Mouse (Mus musculus): ENCODE data around the gene 5730522E02Rik. TPM values are rescaled to one million over a fixed set of nuclear protein-coding genes. Genes with fewer than 3 reads are reported as not detected.

The 5730522E02Rik gene
- polyA plus RNA-seq, 1 experiment from 2014 or later, result 13.5 TPM

- no peak overlapping the region for H3K27ac ChIP-seq
- ATAC-seq (ENCODE audit: low FRiP score) (no peak), DNase-seq (ENCODE audit: low spot score) (no peak)
- no peaks in the 10 kb centered on the region for H3K9me3 ChIP-seq (ENCODE audit: control insufficient read depth, low read length)
- no peak overlapping the region for H3K9ac ChIP-seq
- no peak overlapping the region for H3K4me2 ChIP-seq (replicated peaks)
- H3K27me3 ChIP-seq (ENCODE audit: control insufficient read depth, insufficient read depth, low read length), result no peaks in the 10 kb centered on the region
- H3K4me3 ChIP-seq (replicated peaks; ENCODE audit: low read length), result no peak overlapping the region
- H3K4me1 ChIP-seq (replicated peaks; ENCODE audit: control insufficient read depth, insufficient read depth, low read length), result no peaks in the 10 kb centered on the region
- H3K36me3 ChIP-seq (replicated peaks; ENCODE audit: control insufficient read depth, insufficient read depth), result no peaks in the 10 kb centered on the region
- 84% methylated on average over 1 of the region's 1 CpGs for WGBS
These were observed 72.5 kb downstream of the 5730522E02Rik start for GRCm38 (mm10) chr11:26138013-26138412.

GRCm38 (mm10) chr11:26130911-26131310 lies 79.7 kb downstream of the 5730522E02Rik start:
- H3K36me3 ChIP-seq (replicated peaks; ENCODE audit: control insufficient read depth, insufficient read depth), result no peaks in the 10 kb centered on the region
- no peak overlapping the region for H3K4me2 ChIP-seq (replicated peaks)
- no peak overlapping the region for H3K4me3 ChIP-seq (replicated peaks; ENCODE audit: low read length)
- no peaks in the 10 kb centered on the region for H3K27me3 ChIP-seq (ENCODE audit: control insufficient read depth, insufficient read depth, low read length)
- ATAC-seq (ENCODE audit: low FRiP score) (no peak), DNase-seq (ENCODE audit: low spot score) (no peak)
- peak overlapping the region; percentile 11; the same call in 1 of the 2 replicates for H3K9ac ChIP-seq
- H3K4me1 ChIP-seq (replicated peaks; ENCODE audit: control insufficient read depth, insufficient read depth, low read length), result 0 out of 2 replicates have a peak, but pooled peaks cover 7% of the 10 kb centered on the region
- H3K9me3 ChIP-seq (ENCODE audit: control insufficient read depth, low read length), result no peaks in the 10 kb centered on the region
- no peak overlapping the region for H3K27ac ChIP-seq
- WGBS, result 41% methylated on average over 11 of the region's 11 CpGs

- H3K9me3 ChIP-seq (ENCODE audit: control insufficient read depth, low read length), result no peaks in the 10 kb centered on the region
- H3K4me1 ChIP-seq (replicated peaks; ENCODE audit: control insufficient read depth, insufficient read depth, low read length), result 0 out of 2 replicates have a peak, but pooled peaks cover 7% of the 10 kb centered on the region
- ATAC-seq (ENCODE audit: low FRiP score) (no peak), DNase-seq (ENCODE audit: low spot score) (no peak)
- no peak overlapping the region for H3K4me2 ChIP-seq (replicated peaks)
- H3K4me3 ChIP-seq (replicated peaks; ENCODE audit: low read length), result no peak overlapping the region
- no peak overlapping the region for H3K27ac ChIP-seq
- H3K27me3 ChIP-seq (ENCODE audit: control insufficient read depth, insufficient read depth, low read length), result no peaks in the 10 kb centered on the region
- no peaks in the 10 kb centered on the region for H3K36me3 ChIP-seq (replicated peaks; ENCODE audit: control insufficient read depth, insufficient read depth)
- H3K9ac ChIP-seq, result no peak overlapping the region
- 55% methylated on average over 2 of the region's 2 CpGs for WGBS
These were observed 81.5 kb downstream of the 5730522E02Rik start for GRCm38 (mm10) chr11:26129054-26129453.

- no peak for DNase-seq (ENCODE audit: low spot score)
- WGBS, result 45% methylated on average over 2 of the region's 2 CpGs
- H3K4me2 ChIP-seq (replicated peaks), result no peak overlapping the region
- no peak for ATAC-seq (ENCODE audit: low FRiP score)
- no peak overlapping the region for H3K9ac ChIP-seq
- H3K27me3 ChIP-seq (ENCODE audit: control insufficient read depth, insufficient read depth, low read length), result no peaks in the 10 kb centered on the region
- no peak overlapping the region for H3K27ac ChIP-seq
- H3K9me3 ChIP-seq (ENCODE audit: control insufficient read depth, low read length), result no peaks in the 10 kb centered on the region
- H3K4me3 ChIP-seq (replicated peaks; ENCODE audit: low read length), result no peak overlapping the region
- H3K4me1 ChIP-seq (replicated peaks; ENCODE audit: control insufficient read depth, insufficient read depth, low read length), result 0 out of 2 replicates have a peak, but pooled peaks cover 7% of the 10 kb centered on the region
- no peaks in the 10 kb centered on the region for H3K36me3 ChIP-seq (replicated peaks; ENCODE audit: control insufficient read depth, insufficient read depth)
These were observed 82.2 kb downstream of the 5730522E02Rik start for GRCm38 (mm10) chr11:26128385-26128784.

GRCm38 (mm10) chr11:26125923-26126322 lies 84.6 kb downstream of the 5730522E02Rik start:
- Histone ChIP-seq H3K9me3 (ENCODE audit: control insufficient read depth, low read length) (no peaks in the 10 kb centered on the region), H3K27me3 (ENCODE audit: control insufficient read depth, insufficient read depth, low read length) (no peaks in the 10 kb centered on the region), H3K4me3 (replicated peaks; ENCODE audit: low read length) (no peak overlapping the region), H3K36me3 (replicated peaks; ENCODE audit: control insufficient read depth, insufficient read depth) (no peaks in the 10 kb centered on the region), H3K4me2 (replicated peaks) (no peak overlapping the region), H3K4me1 (replicated peaks; ENCODE audit: control insufficient read depth, insufficient read depth, low read length) (peaks cover 10% of the 10 kb centered on the region; the same call in 1 of the 2 replicates), H3K9ac (no peak overlapping the region), H3K27ac (no peak overlapping the region)
- no peak for ATAC-seq (ENCODE audit: low FRiP score)
- no peak for DNase-seq (ENCODE audit: low spot score)

GRCm38 (mm10) chr11:26120781-26121557 lies 89.6 kb downstream of the 5730522E02Rik start:
- no peak overlapping the region for H3K4me2 ChIP-seq (replicated peaks)
- ATAC-seq (ENCODE audit: low FRiP score) (peak; percentile 71), DNase-seq (ENCODE audit: low spot score) (peak; percentile 52)
- peak overlapping the region; percentile 33 for H3K27ac ChIP-seq
- no peaks in the 10 kb centered on the region for H3K27me3 ChIP-seq (ENCODE audit: control insufficient read depth, insufficient read depth, low read length)
- no peaks in the 10 kb centered on the region for H3K9me3 ChIP-seq (ENCODE audit: control insufficient read depth, low read length)
- H3K36me3 ChIP-seq (replicated peaks; ENCODE audit: control insufficient read depth, insufficient read depth), result no peaks in the 10 kb centered on the region
- H3K4me1 ChIP-seq (replicated peaks; ENCODE audit: control insufficient read depth, insufficient read depth, low read length), result peaks cover 10% of the 10 kb centered on the region; the same call in 1 of the 2 replicates
- no peak overlapping the region for H3K9ac ChIP-seq
- H3K4me3 ChIP-seq (replicated peaks; ENCODE audit: low read length), result no peak overlapping the region
- WGBS, result 45% methylated on average over 8 of the region's 8 CpGs

- Histone ChIP-seq H3K27me3 (ENCODE audit: control insufficient read depth, insufficient read depth, low read length) (no peaks in the 10 kb centered on the region), H3K4me2 (replicated peaks) (no peak overlapping the region), H3K36me3 (replicated peaks; ENCODE audit: control insufficient read depth, insufficient read depth) (no peaks in the 10 kb centered on the region), H3K9me3 (ENCODE audit: control insufficient read depth, low read length) (no peaks in the 10 kb centered on the region), H3K4me3 (replicated peaks; ENCODE audit: low read length) (no peak overlapping the region), H3K9ac (no peak overlapping the region), H3K27ac (no peak overlapping the region), H3K4me1 (replicated peaks; ENCODE audit: control insufficient read depth, insufficient read depth, low read length) (peaks cover 10% of the 10 kb centered on the region; the same call in 1 of the 2 replicates)
- no peak for DNase-seq (ENCODE audit: low spot score)
- WGBS, result 48% methylated on average over 4 of the region's 4 CpGs
- ATAC-seq (ENCODE audit: low FRiP score), result no peak
These were observed 92.9 kb downstream of the 5730522E02Rik start for GRCm38 (mm10) chr11:26117651-26118050.

GRCm38 (mm10) chr11:26112206-26112605 lies 98.4 kb downstream of the 5730522E02Rik start:
- Histone ChIP-seq H3K9me3 (ENCODE audit: control insufficient read depth, low read length) (no peaks in the 10 kb centered on the region), H3K27me3 (ENCODE audit: control insufficient read depth, insufficient read depth, low read length) (no peaks in the 10 kb centered on the region), H3K4me3 (replicated peaks; ENCODE audit: low read length) (no peak overlapping the region), H3K9ac (no peak overlapping the region), H3K27ac (no peak overlapping the region), H3K36me3 (replicated peaks; ENCODE audit: control insufficient read depth, insufficient read depth) (no peaks in the 10 kb centered on the region), H3K4me1 (replicated peaks; ENCODE audit: control insufficient read depth, insufficient read depth, low read length) (no peaks in the 10 kb centered on the region), H3K4me2 (replicated peaks) (no peak overlapping the region)
- ATAC-seq (ENCODE audit: low FRiP score), result no peak
- WGBS, result 87% methylated on average over 3 of the region's 3 CpGs
- DNase-seq (ENCODE audit: low spot score), result no peak

GRCm38 (mm10) chr11:26108647-26109046 lies 101.9 kb downstream of the 5730522E02Rik start:
- 0 out of 2 replicates have a peak, but pooled peaks have one; percentile 27 for ATAC-seq (ENCODE audit: low FRiP score)
- Histone ChIP-seq H3K9me3 (ENCODE audit: control insufficient read depth, low read length) (no peaks in the 10 kb centered on the region), H3K9ac (no peak overlapping the region), H3K4me3 (replicated peaks; ENCODE audit: low read length) (no peak overlapping the region), H3K36me3 (replicated peaks; ENCODE audit: control insufficient read depth, insufficient read depth) (no peaks in the 10 kb centered on the region), H3K27ac (no peak overlapping the region), H3K27me3 (ENCODE audit: control insufficient read depth, insufficient read depth, low read length) (no peaks in the 10 kb centered on the region), H3K4me2 (replicated peaks) (no peak overlapping the region), H3K4me1 (replicated peaks; ENCODE audit: control insufficient read depth, insufficient read depth, low read length) (peaks cover 4% of the 10 kb centered on the region; the same call in 1 of the 2 replicates)
- 88% methylated on average over 1 of the region's 1 CpGs for WGBS
- no peak for DNase-seq (ENCODE audit: low spot score)
